Mouse (Mus musculus) lung, adult 2 months (tissue): ENCODE data around the gene Enpp7.

ENCODE experiments used
- CTCF ChIP-seq: fragments of 200-500 bp; IDR thresholded peaks from 2 replicates; pipeline ENCODE4 v1.5.1; 2011; ENCODE audit warnings: mild to moderate bottlenecking, low read length, control low read depth; ENCODE audit not compliant: insufficient read depth
- POLR2A ChIP-seq: fragments of 200-500 bp; IDR thresholded peaks from 2 replicates; pipeline ENCODE4 v1.6.1; 2011; ENCODE audit warnings: low read depth, mild to moderate bottlenecking, control low read depth, low read length, borderline replicate concordance; ENCODE audit errors: extremely low read depth

DNA sequence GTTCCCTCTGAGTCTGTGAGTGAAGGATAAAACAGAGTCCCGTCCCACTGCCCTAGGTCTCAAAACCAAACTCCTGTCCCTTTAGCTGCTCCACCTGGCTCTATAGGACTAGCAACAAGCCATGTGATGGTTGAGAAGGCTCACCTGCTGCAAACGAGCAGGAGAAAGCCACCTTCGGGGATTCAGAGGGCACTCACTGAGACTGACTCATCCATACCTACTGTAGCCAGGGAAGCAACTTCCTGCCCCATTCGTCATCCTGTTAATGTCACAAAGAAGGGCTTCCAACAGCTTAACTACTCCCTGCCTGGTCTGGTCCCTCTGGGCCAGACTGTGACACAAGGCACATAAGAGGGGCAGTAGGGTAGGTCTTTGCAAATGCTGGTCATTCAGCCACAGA is 25.5 kb upstream of the Enpp7 start:
- no peak for TF ChIP-seq CTCF
- no peak for TF ChIP-seq POLR2A
